Mouse (Mus musculus) embryonic facial prominence, embryonic 10.5 days (tissue): Measurements from ENCODE around the gene Rpl7l1. TPM values are rescaled to one million over a fixed set of nuclear protein-coding genes. Genes with fewer than 3 reads are reported as not detected.
A peak's percentile ranks its signal among the peaks of the same experiment; 100 is the strongest.
"Not testable (repeated sequence)": the region's sequence is repeated elsewhere in the genome, so short reads cannot be mapped to it uniquely, and the experiment has no call there.

ENCODE experiments used
- DNase-seq: peaks from one replicate; pipeline ENCODE4 v3.0.0-alpha.2; 2017; ENCODE audit warnings: low spot score
- H3K27ac ChIP-seq: fragments of 300-500 bp; sonication (generic); replicated peaks from 2 replicates; pipeline ENCODE4 v1.5.1; 2016; ENCODE audit warnings: mild to moderate bottlenecking
- H3K27me3 ChIP-seq: fragments of 300-500 bp; sonication (generic); replicated peaks from 2 replicates; pipeline ENCODE4 v1.6.1; 2016; ENCODE audit warnings: low read depth, mild to moderate bottlenecking; ENCODE audit not compliant: poor library complexity, severe bottlenecking
- H3K36me3 ChIP-seq: fragments of 300-500 bp; sonication (generic); replicated peaks from 2 replicates; pipeline ENCODE4 v1.6.1; 2016; ENCODE audit warnings: mild to moderate bottlenecking, moderate library complexity
- H3K4me1 ChIP-seq: fragments of 300-500 bp; sonication (generic); 2 replicates; pipeline ENCODE4 v1.6.1; 2016
- H3K4me3 ChIP-seq: fragments of 300-500 bp; sonication (generic); 2 replicates; pipeline ENCODE4 v1.5.1; 2016; ENCODE audit warnings: mild to moderate bottlenecking, moderate library complexity
- H3K9me3 ChIP-seq: fragments of 300-500 bp; sonication (generic); 2 replicates; pipeline ENCODE4 v1.6.1; 2016; ENCODE audit warnings: mild to moderate bottlenecking
- WGBS: fragments of 180-500 bp; shearing (Covaris S2); methylation state at CpG from one replicate; pipeline ENCODE4 v1.1.7; 2016; 5-methylcytosine and 5-hydroxymethylcytosine counted together
- polyA plus RNA-seq: library from polyadenylated mRNA; unstranded; fragments of >200 nt; fragmentation: Nextera tagmentation; extraction: Ambion mirVana; gene quantifications from 2 replicates; pipeline ENCODE4 v1.2.1, GENCODE M21; 2016

Gene Rpl7l1
- polyA plus RNA-seq, 1 experiment from 2014 or later = 222 TPM

DNA sequence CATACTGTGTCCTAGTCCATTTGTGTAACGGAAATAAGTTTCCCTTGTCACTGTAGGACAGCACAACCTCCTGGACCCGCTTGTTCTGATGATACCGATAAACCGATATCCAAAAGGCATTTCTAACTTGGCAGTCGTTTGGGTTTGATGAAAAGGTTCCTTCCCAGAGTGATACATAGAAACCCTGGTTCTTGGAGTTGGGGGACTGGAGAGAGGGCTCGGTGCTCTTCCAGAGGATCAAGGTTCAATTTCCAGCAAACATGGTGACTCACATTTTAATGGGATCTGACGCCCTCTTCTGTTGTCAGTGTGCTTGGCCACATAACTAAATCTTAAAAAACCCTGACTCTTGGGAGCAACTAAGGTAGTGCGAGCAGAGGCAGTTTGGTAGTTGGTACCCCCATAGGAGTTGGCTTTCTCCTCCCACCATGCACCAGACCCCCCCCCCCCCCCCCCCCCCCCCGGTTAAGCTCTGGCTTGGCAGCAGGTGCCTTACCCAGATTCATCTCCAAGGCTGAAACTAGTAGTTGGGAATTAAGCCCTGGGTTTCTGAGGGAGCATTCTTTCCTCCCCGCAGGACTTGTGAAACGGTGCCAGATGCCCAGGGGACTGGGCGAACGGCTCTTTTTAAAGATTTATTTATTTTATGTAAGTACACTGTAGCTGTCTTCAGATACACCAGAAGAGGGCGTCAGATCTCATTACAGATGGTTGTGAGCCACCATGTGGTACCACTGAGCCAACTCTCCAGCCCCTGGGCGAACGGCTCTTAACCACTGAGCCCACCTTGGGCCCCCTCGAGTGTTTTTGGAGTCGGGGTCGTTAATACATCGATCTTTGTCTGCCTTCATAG lies 9.0 kb downstream of the Rpl7l1 start:
- WGBS = 12% methylated on average over 20 of the region's 20 CpGs
- H3K4me1 ChIP-seq = peaks cover 23% of the 10 kb centered on the region
- no peaks in the 10 kb centered on the region for H3K27me3 ChIP-seq
- no peaks in the 10 kb centered on the region for H3K9me3 ChIP-seq
- H3K4me3 ChIP-seq = peak overlapping the region; percentile 77
- DNase-seq = peak; percentile 40
- peaks cover 46% of the 10 kb centered on the region for H3K36me3 ChIP-seq
- H3K27ac ChIP-seq = peak overlapping the region; percentile 89

DNA sequence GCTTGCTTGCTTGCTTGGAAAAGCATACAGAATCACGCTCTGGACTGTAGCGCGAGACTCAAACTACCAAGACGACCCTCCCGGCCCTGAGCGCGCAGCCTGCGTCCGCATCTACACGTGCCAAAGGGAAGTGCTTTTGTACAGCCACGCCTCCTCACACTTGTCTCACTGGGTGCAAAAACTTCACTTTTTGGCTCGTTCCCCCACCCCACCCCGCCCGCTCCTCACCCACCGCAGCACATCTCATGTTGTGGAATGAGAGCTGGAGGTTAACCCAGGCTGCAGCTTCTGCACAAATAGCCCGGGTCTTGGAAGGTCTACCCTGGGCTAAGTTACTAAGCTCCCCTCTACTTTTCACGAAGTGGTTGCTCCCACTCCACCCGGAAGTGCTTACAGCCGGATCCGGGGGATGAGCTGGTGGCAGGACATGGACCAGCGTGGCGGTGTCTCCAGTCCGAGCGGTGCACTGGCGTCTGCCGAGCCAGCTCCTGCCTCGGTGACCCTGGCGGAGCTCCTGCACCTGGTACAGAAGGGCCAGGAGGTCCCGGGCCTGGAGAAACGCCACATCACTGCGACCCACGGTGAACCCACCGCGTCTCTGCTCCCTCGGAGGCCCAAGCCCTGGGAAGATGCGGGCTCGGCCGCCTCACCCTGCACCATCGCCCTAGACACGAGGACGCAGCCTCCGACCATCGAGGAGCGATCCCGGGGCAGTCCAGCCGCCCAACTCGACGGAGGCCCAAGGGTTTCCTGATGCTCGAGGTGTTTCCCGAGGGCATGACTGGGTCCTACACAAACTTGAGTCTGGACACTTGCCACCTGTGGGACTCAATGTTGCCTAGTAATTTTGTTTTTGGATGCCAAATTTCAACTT lies 9.8 kb downstream of the Rpl7l1 start, which contains the start of gene 2310039H08Rik:
Gene 2310039H08Rik, plus strand, starts transcription at position 232 of the 874 bp plus-strand sequence.
- Histone ChIP-seq H3K4me1 (peaks cover 28% of the 10 kb centered on the region), H3K27me3 (no peaks in the 10 kb centered on the region), H3K36me3 (peaks cover 37% of the 10 kb centered on the region), H3K4me3 (peak within 1 kb of the TSS; percentile 77), H3K27ac (peak within 1 kb of the TSS; percentile 89), H3K9me3 (no peaks in the 10 kb centered on the region)
- DNase-seq = peak; percentile 89
- under 1% methylated on average over 50 of the region's 50 CpGs for WGBS

- H3K9me3 ChIP-seq = no peaks in the 10 kb centered on the region
- H3K4me1 ChIP-seq = peaks cover 29% of the 10 kb centered on the region
- peaks cover 31% of the 10 kb centered on the region for H3K36me3 ChIP-seq
- WGBS = 12% methylated on average over 5 of the region's 5 CpGs
- H3K27ac ChIP-seq = peak overlapping the region; percentile 89
- no peak for DNase-seq
- H3K27me3 ChIP-seq = no peaks in the 10 kb centered on the region
- peak overlapping the region; percentile 77 for H3K4me3 ChIP-seq
Observed at GRCm38 (mm10) chr17:46772038-46772403, 10.5 kb downstream of the Rpl7l1 start.

- H3K4me1 ChIP-seq = peaks cover 29% of the 10 kb centered on the region
- WGBS = 66% methylated on average over 17 of the region's 17 CpGs
- H3K27ac ChIP-seq = peak overlapping the region; percentile 89; the same call in 1 of the 2 replicates
- no peaks in the 10 kb centered on the region for H3K9me3 ChIP-seq
- H3K4me3 ChIP-seq = peak overlapping the region; percentile 77
- H3K27me3 ChIP-seq = no peaks in the 10 kb centered on the region
- peaks cover 27% of the 10 kb centered on the region for H3K36me3 ChIP-seq
- no peak for DNase-seq
Observed at GRCm38 (mm10) chr17:46771616-46772015, 10.9 kb downstream of the Rpl7l1 start.

- peaks cover 29% of the 10 kb centered on the region for H3K4me1 ChIP-seq
- H3K36me3 ChIP-seq = peaks cover 21% of the 10 kb centered on the region
- no peaks in the 10 kb centered on the region for H3K9me3 ChIP-seq
- no peak for DNase-seq
- H3K27ac ChIP-seq = no peak overlapping the region
- WGBS = 86% methylated on average over 4 of the region's 4 CpGs
- H3K27me3 ChIP-seq = no peaks in the 10 kb centered on the region
- H3K4me3 ChIP-seq = no peak overlapping the region
Observed at GRCm38 (mm10) chr17:46771025-46771424, 11.4 kb downstream of the Rpl7l1 start.

DNA sequence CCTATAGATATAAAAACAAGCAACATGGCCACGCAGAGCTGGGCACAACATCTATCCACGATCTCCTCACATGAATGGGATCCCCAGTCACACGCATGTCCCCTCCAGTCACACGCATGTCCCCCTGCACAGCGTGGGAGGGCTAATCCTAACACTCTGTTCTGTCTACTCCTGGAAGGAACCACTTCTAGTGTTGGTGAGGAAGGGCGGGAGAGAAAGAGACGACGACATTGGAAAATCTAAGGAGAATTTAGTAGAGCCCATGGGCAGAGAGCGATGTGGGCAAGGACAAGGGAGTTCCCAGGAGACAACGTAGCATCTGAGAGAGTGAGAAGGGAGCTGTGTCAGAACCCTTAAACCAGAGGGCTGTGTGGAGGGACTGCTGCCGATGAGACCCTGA lies 11.9 kb downstream of the Rpl7l1 start:
- Histone ChIP-seq H3K36me3 (peaks cover 16% of the 10 kb centered on the region), H3K27ac (no peak overlapping the region), H3K4me3 (no peak overlapping the region), H3K27me3 (no peaks in the 10 kb centered on the region), H3K4me1 (peaks cover 29% of the 10 kb centered on the region), H3K9me3 (no peaks in the 10 kb centered on the region)
- DNase-seq = no peak
- WGBS = 89% methylated on average over 11 of the region's 11 CpGs

- no peaks in the 10 kb centered on the region for H3K27me3 ChIP-seq
- H3K4me3 ChIP-seq = no peak overlapping the region
- no peaks in the 10 kb centered on the region for H3K9me3 ChIP-seq
- no peaks in the 10 kb centered on the region for H3K36me3 ChIP-seq
- peaks cover 19% of the 10 kb centered on the region for H3K4me1 ChIP-seq
- 47% methylated on average over 8 of the region's 8 CpGs for WGBS
- DNase-seq = peak; percentile 27
- peak overlapping the region; percentile 45; the same call in 1 of the 2 replicates for H3K27ac ChIP-seq
Observed at GRCm38 (mm10) chr17:46767868-46768267, 14.6 kb downstream of the Rpl7l1 start.

GRCm38 (mm10) chr17:46764916-46765315 lies 17.6 kb downstream of the Rpl7l1 start:
- not testable (repeated sequence) for H3K36me3 ChIP-seq, DNase-seq, H3K9me3 ChIP-seq, H3K27ac ChIP-seq, H3K4me1 ChIP-seq, H3K27me3 ChIP-seq, H3K4me3 ChIP-seq
- 76% methylated on average over 9 of the region's 9 CpGs for WGBS

DNA sequence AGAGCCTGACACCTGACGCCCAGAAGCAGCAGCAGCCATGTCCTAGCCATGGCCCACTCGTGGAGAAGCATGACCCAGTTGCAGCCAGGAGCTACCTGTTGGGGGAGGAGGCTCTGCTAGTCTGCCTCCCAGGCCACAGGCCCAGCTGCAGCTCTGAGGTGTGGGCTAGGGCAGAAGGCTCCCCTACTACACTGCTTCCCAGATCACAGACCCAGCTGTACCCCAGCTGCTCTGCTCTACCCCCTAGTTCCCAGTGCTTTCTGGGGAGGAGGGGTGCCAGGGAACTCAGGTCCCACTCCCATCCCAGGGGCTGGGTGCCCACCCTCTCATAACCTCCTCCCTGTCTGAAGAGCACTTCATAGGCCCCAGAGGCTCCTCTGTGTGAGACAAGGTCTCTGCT lies 18.9 kb downstream of the Rpl7l1 start, which contains the start of gene Ptcra:
Gene Ptcra, minus strand, starts transcription at position 169 of the 400 bp plus-strand sequence.
- H3K4me1 ChIP-seq = peaks cover 7% of the 10 kb centered on the region
- 72% methylated on average over 2 of the region's 2 CpGs for WGBS
- no peaks in the 10 kb centered on the region for H3K36me3 ChIP-seq
- H3K9me3 ChIP-seq = no peaks in the 10 kb centered on the region
- no peak within 1 kb of the TSS for H3K4me3 ChIP-seq
- no peaks in the 10 kb centered on the region for H3K27me3 ChIP-seq
- no peak for DNase-seq
- no peak within 1 kb of the TSS for H3K27ac ChIP-seq

- no peak for DNase-seq
- no peak overlapping the region for H3K4me3 ChIP-seq
- no peaks in the 10 kb centered on the region for H3K9me3 ChIP-seq
- peaks cover 15% of the 10 kb centered on the region for H3K4me1 ChIP-seq
- no peaks in the 10 kb centered on the region for H3K36me3 ChIP-seq
- no peaks in the 10 kb centered on the region for H3K27me3 ChIP-seq
- 86% methylated on average over 12 of the region's 12 CpGs for WGBS
- no peak overlapping the region for H3K27ac ChIP-seq
Observed at GRCm38 (mm10) chr17:46758753-46759152, 23.7 kb downstream of the Rpl7l1 start.

DNA sequence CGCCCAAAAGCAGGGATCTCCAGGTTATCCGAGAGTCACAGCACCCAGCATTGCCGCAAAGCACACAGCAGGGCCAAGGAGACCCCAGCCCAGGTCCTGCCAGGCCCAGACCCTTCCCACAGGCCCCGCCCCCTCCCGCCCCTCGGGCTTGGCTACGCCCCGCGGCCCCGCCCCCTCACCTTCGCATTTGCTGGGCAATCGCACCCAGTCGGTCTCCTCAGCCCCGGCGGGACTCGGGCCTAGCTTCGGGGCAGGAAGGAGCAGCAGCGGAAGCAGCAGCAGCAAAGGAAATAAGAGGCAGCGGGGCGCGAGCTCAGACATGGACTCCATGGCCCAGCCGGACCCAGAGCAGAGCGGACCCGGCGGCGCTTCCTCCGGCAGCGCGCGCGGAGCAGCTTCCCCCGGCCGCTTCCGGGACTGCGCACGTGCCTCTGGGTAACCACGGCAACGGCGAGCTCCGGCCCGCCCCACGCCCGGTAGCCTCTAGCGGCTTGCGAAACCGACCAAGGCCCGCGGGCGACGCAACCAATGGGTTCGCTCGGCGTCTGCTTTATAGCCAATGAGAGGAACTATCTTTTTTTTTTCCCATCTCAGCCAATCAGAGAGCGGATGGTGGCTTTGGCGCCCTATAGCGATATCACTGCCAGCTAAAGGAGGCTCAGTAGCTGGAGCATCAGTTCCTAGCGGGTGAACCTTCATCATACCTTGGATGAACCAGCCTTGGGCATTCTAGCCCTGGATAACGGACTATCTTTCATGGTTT lies 30.5 kb downstream of the Rpl7l1 start, which contains the start of gene Cnpy3:
Gene Cnpy3, minus strand, starts transcription at position 421 of the 763 bp plus-strand sequence.
- WGBS = under 1% methylated on average over 58 of the region's 58 CpGs
- H3K36me3 ChIP-seq = peaks cover 22% of the 10 kb centered on the region

More for the DNA sequence above, 30.5 kb downstream of the Rpl7l1 start, which contains the start of gene Cnpy3:
- Histone ChIP-seq H3K4me1 (peaks cover 32% of the 10 kb centered on the region), H3K9me3 (no peaks in the 10 kb centered on the region), H3K27me3 (no peaks in the 10 kb centered on the region), H3K27ac (peak within 1 kb of the TSS; percentile 91), H3K4me3 (peak within 1 kb of the TSS; percentile 86)
- peak; percentile 100 for DNase-seq
